Mouse (Mus musculus) hindbrain, embryonic 15.5 days (tissue): ENCODE results near the gene Snta1. TPM values are rescaled to one million over a fixed set of nuclear protein-coding genes. Genes with fewer than 3 reads are reported as not detected.
A peak's percentile ranks its signal among the peaks of the same experiment; 100 is the strongest.

Experiments used
- ATAC-seq: fragments of 200-750 bp; cut with Nextera tagmentation; 2 replicates; pipeline ENCODE4 v1.8.0; 2017; ENCODE audit warnings: low read depth, moderate number of reproducible peaks, moderate TSS enrichment; ENCODE audit not compliant: low FRiP score
- H3K27ac ChIP-seq: fragments of 300-500 bp; sonication (generic); replicated peaks from 2 replicates; pipeline ENCODE4 v1.5.1; 2015; ENCODE audit warnings: mild to moderate bottlenecking, inconsistent platforms
- H3K27me3 ChIP-seq: fragments of 300-500 bp; sonication (generic); 2 replicates; pipeline ENCODE4 v1.6.1; 2015; ENCODE audit warnings: control low read depth, inconsistent platforms
- H3K36me3 ChIP-seq: fragments of 300-500 bp; sonication (generic); 2 replicates; pipeline ENCODE4 v1.6.1; 2015; ENCODE audit warnings: control low read depth, inconsistent platforms
- H3K4me1 ChIP-seq: fragments of 300-500 bp; sonication (generic); replicated peaks from 2 replicates; pipeline ENCODE4 v1.6.1; 2015; ENCODE audit warnings: control low read depth, inconsistent platforms
- H3K4me2 ChIP-seq: fragments of 300-500 bp; sonication (generic); 2 replicates; pipeline ENCODE4 v1.6.1; 2015; ENCODE audit warnings: moderate library complexity, mild to moderate bottlenecking, inconsistent platforms
- H3K4me3 ChIP-seq: fragments of 300-500 bp; sonication (generic); 2 replicates; pipeline ENCODE4 v1.5.1; 2015; ENCODE audit warnings: mild to moderate bottlenecking, inconsistent platforms
- H3K9ac ChIP-seq: fragments of 300-500 bp; sonication (generic); 2 replicates; pipeline ENCODE4 v1.6.1; 2015; ENCODE audit warnings: inconsistent platforms
- H3K9me3 ChIP-seq: fragments of 300-500 bp; sonication (generic); 2 replicates; pipeline ENCODE4 v1.6.1; 2016; ENCODE audit warnings: control low read depth, inconsistent platforms
- WGBS: fragments of 180-500 bp; shearing (Covaris S2); methylation state at CpG from one replicate; pipeline ENCODE4 v1.1.7; 2015; 5-methylcytosine and 5-hydroxymethylcytosine counted together
- polyA plus RNA-seq: library from polyadenylated mRNA; unstranded; fragments of >200 nt; fragmentation: Nextera tagmentation; extraction: Ambion mirVana; gene quantifications from 2 replicates; pipeline ENCODE4 v1.2.1, GENCODE M21; 2015

Gene Snta1
- polyA plus RNA-seq, 1 experiment from 2014 or later = 13.0 TPM

GRCm38 (mm10) chr2:154434690-154435089 lies 26.8 kb upstream of the Snta1 start:
- no peaks in the 10 kb centered on the region for H3K27me3 ChIP-seq
- H3K4me3 ChIP-seq = no peak overlapping the region
- no peak overlapping the region for H3K27ac ChIP-seq
- no peak overlapping the region for H3K4me2 ChIP-seq
- H3K36me3 ChIP-seq = no peaks in the 10 kb centered on the region
- no peak for ATAC-seq
- H3K9me3 ChIP-seq = no peaks in the 10 kb centered on the region
- H3K4me1 ChIP-seq = peaks cover 28% of the 10 kb centered on the region
- no peak overlapping the region for H3K9ac ChIP-seq
- WGBS = 96% methylated on average over 7 of the region's 7 CpGs

DNA sequence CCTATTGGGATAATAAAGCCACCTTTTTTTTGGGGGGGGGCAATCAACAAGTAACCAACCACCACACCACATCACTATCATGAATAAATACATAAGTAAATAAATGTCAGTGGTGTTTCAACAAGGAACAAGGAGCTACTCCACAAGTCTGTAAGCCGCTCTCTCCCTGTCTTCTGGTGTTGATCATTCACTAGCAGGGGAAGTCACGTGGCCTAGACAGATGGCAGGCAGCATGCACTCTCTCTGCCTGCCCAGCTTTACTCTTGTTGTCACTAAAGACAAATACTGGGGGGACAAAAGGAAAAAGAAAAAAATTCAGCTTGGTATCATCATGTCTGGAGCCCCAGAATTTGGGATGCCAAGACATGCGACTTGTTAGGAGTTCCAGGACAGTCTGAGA lies 25.5 kb upstream of the Snta1 start:
- peaks cover 19% of the 10 kb centered on the region for H3K4me1 ChIP-seq
- WGBS = 44% methylated on average over 3 of the region's 3 CpGs
- no peak overlapping the region; the same call in 1 of the 2 replicates for H3K27ac ChIP-seq
- no peaks in the 10 kb centered on the region for H3K36me3 ChIP-seq
- no peak for ATAC-seq
- H3K9me3 ChIP-seq = no peaks in the 10 kb centered on the region
- H3K9ac ChIP-seq = no peak overlapping the region
- H3K4me3 ChIP-seq = no peak overlapping the region
- H3K27me3 ChIP-seq = no peaks in the 10 kb centered on the region
- no peak overlapping the region for H3K4me2 ChIP-seq

- Histone ChIP-seq H3K36me3 (no peaks in the 10 kb centered on the region), H3K9me3 (no peaks in the 10 kb centered on the region), H3K4me1 (peaks cover 18% of the 10 kb centered on the region), H3K27me3 (no peaks in the 10 kb centered on the region), H3K9ac (no peak overlapping the region), H3K4me2 (no peak overlapping the region), H3K4me3 (no peak overlapping the region), H3K27ac (no peak overlapping the region)
- 76% methylated on average over 2 of the region's 2 CpGs for WGBS
- no peak for ATAC-seq
Measured at GRCm38 (mm10) chr2:154432696-154433095, 24.8 kb upstream of the Snta1 start.

GRCm38 (mm10) chr2:154430566-154430965 lies 22.7 kb upstream of the Snta1 start:
- H3K9ac ChIP-seq = no peak overlapping the region
- no peaks in the 10 kb centered on the region for H3K27me3 ChIP-seq
- H3K9me3 ChIP-seq = no peaks in the 10 kb centered on the region
- peaks cover 18% of the 10 kb centered on the region for H3K4me1 ChIP-seq
- no peak overlapping the region for H3K27ac ChIP-seq
- no peak for ATAC-seq
- no peak overlapping the region for H3K4me3 ChIP-seq
- no peaks in the 10 kb centered on the region for H3K36me3 ChIP-seq
- WGBS = 98% methylated on average over 2 of the region's 2 CpGs
- no peak overlapping the region for H3K4me2 ChIP-seq

GRCm38 (mm10) chr2:154427853-154428360 lies 20.0 kb upstream of the Snta1 start:
- H3K4me3 ChIP-seq = peak overlapping the region; percentile 12; the same call in 1 of the 2 replicates
- H3K4me2 ChIP-seq = peak overlapping the region; percentile 41
- peaks cover 15% of the 10 kb centered on the region for H3K4me1 ChIP-seq
- H3K27me3 ChIP-seq = no peaks in the 10 kb centered on the region
- H3K36me3 ChIP-seq = no peaks in the 10 kb centered on the region
- H3K9me3 ChIP-seq = no peaks in the 10 kb centered on the region
- H3K27ac ChIP-seq = peak overlapping the region; percentile 60
- ATAC-seq = 0 out of 2 replicates have a peak, but pooled peaks have one; percentile 17
- H3K9ac ChIP-seq = no peak overlapping the region
- 16% methylated on average over 17 of the region's 17 CpGs for WGBS

GRCm38 (mm10) chr2:154426905-154427852 lies 19.3 kb upstream of the Snta1 start:
- H3K4me2 ChIP-seq = peak overlapping the region; percentile 57
- ATAC-seq = 0 out of 2 replicates have a peak, but pooled peaks have one; percentile 11
- H3K9ac ChIP-seq = peak overlapping the region; percentile 46

GRCm38 (mm10) chr2:154426188-154426904 lies 18.4 kb upstream of the Snta1 start:
- Histone ChIP-seq H3K36me3 (no peaks in the 10 kb centered on the region), H3K27ac (peak overlapping the region; percentile 60), H3K4me3 (peak overlapping the region; percentile 34), H3K4me2 (peak overlapping the region; percentile 57), H3K27me3 (no peaks in the 10 kb centered on the region), H3K4me1 (peaks cover 20% of the 10 kb centered on the region), H3K9ac (peak overlapping the region; percentile 46), H3K9me3 (no peaks in the 10 kb centered on the region)
- WGBS = under 1% methylated on average over 24 of the region's 25 CpGs
- peak; percentile 73 for ATAC-seq

More at GRCm38 (mm10) chr2:154426905-154427852, 19.3 kb upstream of the Snta1 start:
- Histone ChIP-seq H3K4me1 (peaks cover 15% of the 10 kb centered on the region), H3K27me3 (no peaks in the 10 kb centered on the region), H3K36me3 (no peaks in the 10 kb centered on the region), H3K4me3 (peak overlapping the region; percentile 34), H3K27ac (peak overlapping the region; percentile 60), H3K9me3 (no peaks in the 10 kb centered on the region)
- WGBS = 31% methylated on average over 11 of the region's 11 CpGs

GRCm38 (mm10) chr2:154425522-154425921 lies 17.6 kb upstream of the Snta1 start:
- Histone ChIP-seq H3K9me3 (no peaks in the 10 kb centered on the region), H3K27ac (peak overlapping the region; percentile 60; the same call in 1 of the 2 replicates), H3K36me3 (no peaks in the 10 kb centered on the region), H3K27me3 (no peaks in the 10 kb centered on the region), H3K4me2 (no peak overlapping the region), H3K9ac (no peak overlapping the region), H3K4me3 (no peak overlapping the region), H3K4me1 (peaks cover 21% of the 10 kb centered on the region)
- no peak for ATAC-seq
- WGBS = 87% methylated on average over 3 of the region's 3 CpGs

DNA sequence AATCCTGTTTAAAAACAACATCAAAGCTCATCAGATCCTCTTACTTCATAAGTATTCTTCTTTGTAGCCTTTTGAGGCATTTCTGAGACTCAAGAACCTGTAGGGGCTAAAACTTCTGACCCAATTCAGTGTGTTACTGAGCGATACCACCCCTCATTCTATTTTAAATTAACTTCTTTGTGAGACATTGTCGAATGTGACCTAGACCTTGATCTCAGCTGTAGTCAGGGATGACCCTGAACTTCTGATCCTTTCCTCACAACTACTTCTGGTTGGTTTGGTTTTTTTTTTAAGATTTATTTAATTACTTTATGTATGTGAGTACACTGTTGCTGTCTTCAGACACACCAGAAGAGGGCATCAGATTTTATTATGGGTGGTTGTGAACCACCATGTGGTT lies 15.6 kb upstream of the Snta1 start:
- Histone ChIP-seq H3K4me1 (peaks cover 21% of the 10 kb centered on the region), H3K9ac (no peak overlapping the region), H3K27me3 (no peaks in the 10 kb centered on the region), H3K27ac (no peak overlapping the region), H3K36me3 (no peaks in the 10 kb centered on the region), H3K4me3 (no peak overlapping the region), H3K4me2 (no peak overlapping the region), H3K9me3 (no peaks in the 10 kb centered on the region)
- 89% methylated on average over 2 of the region's 2 CpGs for WGBS
- ATAC-seq = no peak

DNA sequence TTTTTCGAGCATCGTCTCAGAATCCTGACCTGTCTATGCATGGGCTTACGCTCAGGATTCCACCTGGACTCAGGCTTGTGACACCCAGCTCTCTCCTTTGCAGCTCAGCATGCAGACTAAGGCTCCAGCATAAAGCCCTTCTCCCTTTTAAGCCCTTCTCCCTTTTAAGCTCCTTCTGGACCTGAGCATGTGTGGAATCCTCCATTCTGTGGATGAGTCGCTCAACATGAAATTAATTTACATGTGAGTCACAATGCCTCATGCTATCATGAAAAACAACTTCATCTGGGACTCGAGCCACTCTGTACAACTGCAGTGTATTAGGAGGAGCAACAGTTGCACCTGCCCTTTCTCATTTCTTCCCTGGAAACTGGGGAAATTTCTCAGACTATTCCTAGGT lies 14.3 kb upstream of the Snta1 start:
- 70% methylated on average over 5 of the region's 5 CpGs for WGBS
- H3K9ac ChIP-seq = no peak overlapping the region
- H3K4me2 ChIP-seq = no peak overlapping the region
- no peaks in the 10 kb centered on the region for H3K36me3 ChIP-seq
- H3K4me1 ChIP-seq = peaks cover 15% of the 10 kb centered on the region
- H3K4me3 ChIP-seq = no peak overlapping the region
- peak overlapping the region; percentile 66; the same call in 1 of the 2 replicates for H3K27ac ChIP-seq
- no peaks in the 10 kb centered on the region for H3K9me3 ChIP-seq
- ATAC-seq = no peak
- H3K27me3 ChIP-seq = no peaks in the 10 kb centered on the region

GRCm38 (mm10) chr2:154420942-154421731 lies 13.2 kb upstream of the Snta1 start:
- H3K4me2 ChIP-seq = no peak overlapping the region
- peak; percentile 82 for ATAC-seq
- H3K36me3 ChIP-seq = no peaks in the 10 kb centered on the region
- peak overlapping the region; percentile 66 for H3K27ac ChIP-seq
- H3K27me3 ChIP-seq = no peaks in the 10 kb centered on the region
- peaks cover 9% of the 10 kb centered on the region for H3K4me1 ChIP-seq
- H3K4me3 ChIP-seq = no peak overlapping the region
- H3K9ac ChIP-seq = no peak overlapping the region
- 20% methylated on average over 7 of the region's 7 CpGs for WGBS
- H3K9me3 ChIP-seq = no peaks in the 10 kb centered on the region
